Mouse (Mus musculus) embryonic fibroblast, embryonic 13.5 days (primary cell): ENCODE measurements around the gene Fabp6.

Source experiments
- CTCF ChIP-seq: IDR thresholded peaks from 2 replicates; pipeline ENCODE4 v1.5.1; 2011; ENCODE audit warnings: mild to moderate bottlenecking, control low read depth, low read length, moderate library complexity, borderline replicate concordance; ENCODE audit not compliant: insufficient read depth
- POLR2A ChIP-seq: IDR thresholded peaks from 2 replicates; pipeline ENCODE4 v1.6.1; 2011; ENCODE audit warnings: low read depth, mild to moderate bottlenecking, control low read depth, low read length, moderate library complexity

GRCm38 (mm10) chr11:43610662-43611033 lies 9.3 kb upstream of the Fabp6 start:
- TF ChIP-seq CTCF (no peak), POLR2A (no peak)
